Mouse (Mus musculus) hindbrain, embryonic 11.5 days (tissue): Measurements from ENCODE around the gene Ace. TPM values are rescaled to one million over a fixed set of nuclear protein-coding genes. Genes with fewer than 3 reads are reported as not detected.

Source experiments
- ATAC-seq: fragments of 200-750 bp; cut with Nextera tagmentation; 2 replicates; pipeline ENCODE4 v1.8.0; 2017; ENCODE audit warnings: mild to moderate bottlenecking, moderate TSS enrichment, moderate library complexity; ENCODE audit not compliant: low FRiP score
- DNase-seq: peaks from one replicate; pipeline ENCODE4 v3.0.0-alpha.2; 2015; ENCODE audit warnings: low spot score
- H3K27ac ChIP-seq: fragments of 300-500 bp; sonication (generic); 2 replicates; pipeline ENCODE4 v1.5.1; 2014; ENCODE audit warnings: mild to moderate bottlenecking, low read depth, low read length
- H3K27me3 ChIP-seq: fragments of 300-500 bp; sonication (generic); 2 replicates; pipeline ENCODE4 v1.6.1; 2014; ENCODE audit warnings: mild to moderate bottlenecking, low read length, moderate library complexity, mixed read lengths; ENCODE audit not compliant: control insufficient read depth, insufficient read depth
- H3K36me3 ChIP-seq: fragments of 300-500 bp; sonication (generic); 2 replicates; pipeline ENCODE4 v1.6.1; 2014; ENCODE audit warnings: mild to moderate bottlenecking, low read length, moderate library complexity, mixed read lengths; ENCODE audit not compliant: control insufficient read depth, insufficient read depth
- H3K4me1 ChIP-seq: fragments of 300-500 bp; sonication (generic); replicated peaks from 2 replicates; pipeline ENCODE4 v1.6.1; 2014; ENCODE audit warnings: low read length, mixed read lengths; ENCODE audit not compliant: control insufficient read depth, insufficient read depth
- H3K4me2 ChIP-seq: fragments of 300-500 bp; sonication (generic); replicated peaks from 2 replicates; pipeline ENCODE4 v1.6.1; 2014; ENCODE audit warnings: mild to moderate bottlenecking, low read depth, low read length
- H3K4me3 ChIP-seq: fragments of 300-500 bp; sonication (generic); 2 replicates; pipeline ENCODE4 v1.5.1; 2014; ENCODE audit warnings: low read depth, low read length
- H3K9ac ChIP-seq: fragments of 300-500 bp; sonication (generic); 2 replicates; pipeline ENCODE4 v1.6.1; 2014; ENCODE audit warnings: low read depth, low read length
- H3K9me3 ChIP-seq: fragments of 300-500 bp; sonication (generic); 2 replicates; pipeline ENCODE4 v1.6.1; 2016; ENCODE audit warnings: low read length; ENCODE audit not compliant: control insufficient read depth
- WGBS: fragments of 180-500 bp; shearing (Covaris S2); extraction: QIAGEN DNeasy Blood & Tissue Kit; methylation state at CpG from one replicate; pipeline ENCODE4 v1.1.7; 2014; 5-methylcytosine and 5-hydroxymethylcytosine counted together
- polyA plus RNA-seq: library from polyadenylated mRNA; unstranded; fragments of >200 nt; fragmentation: Nextera tagmentation; extraction: Ambion mirVana; gene quantifications from 2 replicates; pipeline ENCODE4 v1.2.1, GENCODE M21; 2014

Ace gene
- polyA plus RNA-seq, 1 experiment from 2014 or later, result 0.46 TPM

DNA sequence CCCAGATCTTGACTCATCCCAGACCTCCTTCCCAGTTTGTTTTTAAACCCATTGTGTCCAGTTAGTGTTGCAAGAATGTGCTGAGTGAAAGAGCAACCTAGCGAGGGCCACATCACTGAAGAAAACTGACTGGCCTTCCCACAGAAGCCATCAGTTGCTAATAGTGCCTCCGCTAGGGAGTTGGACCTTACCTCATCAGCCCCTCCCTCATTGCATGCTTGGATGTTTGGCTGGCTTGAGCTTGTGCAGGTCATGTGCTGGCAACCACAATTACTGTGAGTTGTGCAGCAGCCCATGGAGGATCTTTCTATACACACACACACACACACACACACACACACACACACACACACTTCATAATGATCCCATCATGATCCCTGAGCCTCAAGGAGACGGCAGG lies 36.4 kb upstream of the Ace start:
- Histone ChIP-seq H3K27ac (no peak overlapping the region), H3K36me3 (no peaks in the 10 kb centered on the region), H3K9ac (no peak overlapping the region), H3K4me2 (no peak overlapping the region), H3K9me3 (no peaks in the 10 kb centered on the region), H3K27me3 (no peaks in the 10 kb centered on the region), H3K4me3 (no peak overlapping the region), H3K4me1 (peaks cover 4% of the 10 kb centered on the region; the same call in 1 of the 2 replicates)
- 93% methylated on average over 3 of the region's 3 CpGs for WGBS
- ATAC-seq (no peak), DNase-seq (no peak)

DNA sequence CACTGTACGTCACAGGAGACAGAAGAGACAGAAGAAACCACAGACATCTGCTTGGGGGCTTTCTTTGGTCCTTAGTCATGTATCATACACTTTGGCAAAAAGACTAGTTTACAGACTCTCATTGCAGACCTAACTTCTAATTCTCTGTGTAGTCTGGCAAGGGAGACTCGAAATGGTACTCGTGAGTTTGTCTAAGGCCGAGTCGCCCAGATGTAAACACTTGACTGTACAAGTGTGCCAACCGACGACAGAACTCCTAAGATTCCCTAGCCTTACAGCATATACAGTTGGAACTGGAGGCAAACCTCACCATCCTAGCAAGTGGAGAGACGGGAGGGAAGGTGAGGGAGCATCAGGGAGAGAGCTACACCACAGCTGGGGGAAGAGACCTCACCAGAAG lies 34.0 kb upstream of the Ace start:
- Histone ChIP-seq H3K36me3 (no peaks in the 10 kb centered on the region), H3K27ac (no peak overlapping the region), H3K9me3 (no peaks in the 10 kb centered on the region), H3K4me1 (peaks cover 4% of the 10 kb centered on the region; the same call in 1 of the 2 replicates), H3K4me2 (no peak overlapping the region), H3K9ac (no peak overlapping the region), H3K4me3 (no peak overlapping the region), H3K27me3 (no peaks in the 10 kb centered on the region)
- ATAC-seq (no peak), DNase-seq (no peak)
- WGBS, result 88% methylated on average over 8 of the region's 8 CpGs

DNA sequence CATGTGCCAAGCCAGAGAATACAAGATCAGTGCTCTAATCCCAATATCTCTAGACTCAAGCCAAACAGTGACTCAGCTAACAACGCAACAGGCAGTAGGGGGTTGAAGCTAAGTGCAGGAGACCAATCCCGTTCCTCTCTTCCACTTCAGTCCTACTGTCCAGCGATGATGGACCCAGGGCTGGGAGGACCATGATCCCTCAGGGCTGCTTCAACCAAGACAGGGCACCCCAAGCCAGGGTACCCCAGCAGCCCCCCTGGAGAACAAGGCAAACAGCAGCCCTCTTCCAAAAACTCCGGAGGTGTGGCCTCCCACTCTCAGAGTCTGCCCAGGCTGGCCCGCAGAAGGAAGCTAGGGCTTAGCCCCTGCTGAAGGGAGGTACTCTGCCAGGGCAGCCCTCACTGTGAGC lies 33.4 kb upstream of the Ace start:
- Histone ChIP-seq H3K4me3 (no peak overlapping the region), H3K4me1 (peaks cover 4% of the 10 kb centered on the region; the same call in 1 of the 2 replicates), H3K4me2 (no peak overlapping the region), H3K27ac (peak overlapping the region; percentile 48; the same call in 1 of the 2 replicates), H3K9me3 (no peaks in the 10 kb centered on the region), H3K9ac (no peak overlapping the region), H3K27me3 (no peaks in the 10 kb centered on the region), H3K36me3 (no peaks in the 10 kb centered on the region)
- WGBS, result 71% methylated on average over 5 of the region's 5 CpGs
- no peak for ATAC-seq
- DNase-seq, result no peak

DNA sequence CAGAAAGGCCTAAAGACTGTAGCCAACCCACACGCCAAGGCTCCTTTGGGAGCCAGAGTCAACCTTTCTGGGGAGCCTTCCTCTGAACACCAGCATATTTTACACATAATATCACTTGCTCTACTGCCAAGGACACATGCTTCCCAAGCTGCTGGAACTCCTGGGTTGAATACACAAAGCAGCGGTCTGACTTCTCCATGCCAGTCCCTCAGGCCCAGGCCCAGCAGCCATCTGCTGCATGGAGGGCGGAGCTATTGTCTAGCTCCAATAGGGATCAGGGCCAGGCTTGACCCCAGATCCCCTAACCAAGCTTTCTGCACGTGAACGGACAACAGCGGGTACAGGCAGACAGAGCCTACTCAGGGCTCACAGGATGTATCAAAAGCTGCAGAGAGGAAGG lies 32.9 kb upstream of the Ace start:
- Histone ChIP-seq H3K4me1 (peaks cover 4% of the 10 kb centered on the region; the same call in 1 of the 2 replicates), H3K27me3 (no peaks in the 10 kb centered on the region), H3K36me3 (no peaks in the 10 kb centered on the region), H3K4me2 (no peak overlapping the region), H3K27ac (peak overlapping the region; percentile 49; the same call in 1 of the 2 replicates), H3K9me3 (no peaks in the 10 kb centered on the region), H3K9ac (no peak overlapping the region), H3K4me3 (no peak overlapping the region)
- 43% methylated on average over 6 of the region's 6 CpGs for WGBS
- peak; percentile 52 for DNase-seq
- ATAC-seq, result peak; percentile 53; the same call in 1 of the 2 replicates

DNA sequence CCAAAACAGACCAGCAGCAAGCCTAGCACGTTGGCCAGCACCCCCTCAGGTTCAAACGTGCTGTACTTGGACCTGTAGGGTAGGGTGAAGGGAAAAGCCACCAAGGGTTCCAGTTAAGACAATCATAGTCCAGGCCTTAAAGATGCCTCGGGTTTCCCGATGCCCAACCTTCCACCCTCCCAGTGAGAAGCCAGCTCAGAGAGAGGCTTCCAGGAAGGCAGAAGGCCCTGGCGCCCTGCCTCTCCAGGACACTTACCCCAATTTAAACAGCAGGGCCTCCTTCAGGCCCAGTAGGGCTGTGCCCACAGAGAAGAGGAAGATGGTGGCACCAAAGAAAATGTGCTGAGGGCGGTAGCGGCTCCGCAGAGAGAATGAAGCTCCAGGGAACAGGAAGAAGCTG lies 32.2 kb upstream of the Ace start:
- Histone ChIP-seq H3K9ac (no peak overlapping the region), H3K27me3 (no peaks in the 10 kb centered on the region), H3K4me2 (no peak overlapping the region), H3K4me1 (peaks cover 4% of the 10 kb centered on the region; the same call in 1 of the 2 replicates), H3K36me3 (no peaks in the 10 kb centered on the region), H3K4me3 (no peak overlapping the region), H3K9me3 (no peaks in the 10 kb centered on the region), H3K27ac (peak overlapping the region; percentile 49; the same call in 1 of the 2 replicates)
- DNase-seq, result no peak
- ATAC-seq, result no peak
- 92% methylated on average over 8 of the region's 8 CpGs for WGBS

DNA sequence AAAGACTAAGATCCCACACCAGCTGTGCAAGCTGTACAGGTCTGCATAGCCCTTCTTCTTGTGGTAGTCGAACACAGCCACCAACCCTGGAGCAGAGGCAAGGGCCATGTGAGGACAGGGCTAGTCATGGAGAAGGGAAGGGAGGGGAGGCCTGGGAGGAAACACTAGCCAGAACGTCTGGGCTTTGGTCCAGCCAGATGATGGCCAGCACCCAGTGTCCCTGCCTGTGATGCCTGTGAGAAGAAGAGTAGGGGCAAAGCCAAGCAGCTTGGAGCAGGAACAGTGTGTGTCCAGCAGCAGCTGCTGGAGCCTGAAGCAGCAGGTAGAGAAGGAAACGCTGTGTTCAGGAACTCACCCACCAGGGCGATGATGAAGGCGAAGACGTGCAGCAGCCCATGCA lies 31.5 kb upstream of the Ace start:
- Histone ChIP-seq H3K4me1 (peaks cover 4% of the 10 kb centered on the region; the same call in 1 of the 2 replicates), H3K4me3 (no peak overlapping the region), H3K36me3 (no peaks in the 10 kb centered on the region), H3K9ac (no peak overlapping the region), H3K4me2 (no peak overlapping the region), H3K27me3 (no peaks in the 10 kb centered on the region), H3K9me3 (no peaks in the 10 kb centered on the region), H3K27ac (no peak overlapping the region)
- DNase-seq (no peak), ATAC-seq (no peak)
- WGBS, result 83% methylated on average over 6 of the region's 6 CpGs

DNA sequence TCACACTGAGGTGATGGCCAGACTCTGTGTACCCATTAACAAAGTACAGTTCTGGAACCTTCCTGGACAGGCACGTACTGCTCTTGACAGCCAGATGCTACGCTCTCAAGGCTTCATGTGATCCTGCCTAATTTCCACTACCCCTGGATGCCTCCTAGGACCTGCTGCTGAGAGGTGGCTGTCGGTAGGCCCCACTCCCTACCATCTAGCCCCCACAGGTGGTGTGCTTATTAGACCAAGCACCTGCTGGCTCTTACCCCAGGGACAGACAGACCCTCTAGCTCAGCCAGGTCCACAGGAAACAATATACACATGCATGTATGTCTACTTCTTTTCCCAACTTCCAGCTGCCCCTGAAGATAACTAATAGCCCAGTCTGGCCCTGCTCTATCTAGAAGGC lies 30.8 kb upstream of the Ace start:
- Histone ChIP-seq H3K27ac (no peak overlapping the region), H3K4me2 (no peak overlapping the region), H3K36me3 (no peaks in the 10 kb centered on the region), H3K4me3 (no peak overlapping the region), H3K27me3 (no peaks in the 10 kb centered on the region), H3K9ac (no peak overlapping the region), H3K9me3 (no peaks in the 10 kb centered on the region), H3K4me1 (peaks cover 4% of the 10 kb centered on the region; the same call in 1 of the 2 replicates)
- DNase-seq, result no peak
- WGBS, result 94% methylated on average over 3 of the region's 3 CpGs
- ATAC-seq, result no peak

DNA sequence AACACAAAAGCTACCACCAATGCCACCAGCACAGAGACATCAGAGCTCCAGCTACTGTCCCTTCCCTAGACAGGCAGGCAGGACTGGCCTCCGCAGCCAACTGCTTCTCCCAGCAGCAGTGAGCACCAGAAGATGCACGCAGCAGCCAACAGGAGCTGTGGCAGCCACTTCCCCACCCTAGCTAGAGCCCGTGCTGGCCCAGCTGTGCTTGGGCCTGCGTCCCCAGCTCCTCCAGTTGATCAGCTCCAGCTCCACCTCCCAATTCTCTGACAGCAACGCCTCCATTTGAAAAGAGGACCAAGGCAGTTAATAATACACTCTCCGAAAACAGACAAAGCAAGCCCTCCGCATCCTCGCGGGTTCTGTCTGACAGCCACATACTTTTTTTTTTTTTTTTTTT lies 29.0 kb upstream of the Ace start:
- Histone ChIP-seq H3K36me3 (no peaks in the 10 kb centered on the region), H3K27me3 (no peaks in the 10 kb centered on the region), H3K4me3 (no peak overlapping the region), H3K27ac (no peak overlapping the region), H3K9ac (no peak overlapping the region), H3K4me1 (peaks cover 4% of the 10 kb centered on the region), H3K9me3 (no peaks in the 10 kb centered on the region), H3K4me2 (no peak overlapping the region)
- no peak for ATAC-seq
- 53% methylated on average over 9 of the region's 9 CpGs for WGBS
- DNase-seq, result no peak

DNA sequence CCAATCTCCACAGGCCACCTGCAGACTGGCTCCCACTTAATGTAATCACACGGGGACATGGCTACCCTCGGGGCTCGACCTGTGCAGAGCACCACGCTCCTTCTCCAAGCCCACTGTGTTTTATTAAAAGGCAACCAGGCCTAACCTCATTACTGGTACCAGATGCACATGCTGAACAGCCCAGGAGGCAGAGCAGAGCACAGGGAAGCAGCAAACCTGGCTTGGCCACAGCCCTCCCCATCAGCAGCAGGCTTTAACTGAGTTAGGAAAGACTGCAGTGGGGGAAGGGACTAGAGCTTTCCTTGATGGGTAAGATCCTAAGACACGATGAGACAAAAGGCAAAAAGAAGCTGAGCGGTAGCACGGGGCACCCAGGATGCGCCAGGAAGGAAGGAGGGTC lies 25.8 kb upstream of the Ace start:
- Histone ChIP-seq H3K9me3 (no peaks in the 10 kb centered on the region), H3K4me2 (no peak overlapping the region), H3K27me3 (no peaks in the 10 kb centered on the region), H3K36me3 (no peaks in the 10 kb centered on the region), H3K9ac (no peak overlapping the region), H3K27ac (no peak overlapping the region), H3K4me3 (no peak overlapping the region), H3K4me1 (no peaks in the 10 kb centered on the region; the same call in 1 of the 2 replicates)
- DNase-seq (no peak), ATAC-seq (no peak)
- WGBS, result 72% methylated on average over 8 of the region's 8 CpGs
